Mouse (Mus musculus) heart, adult 8-10 months (tissue): Measurements from ENCODE around the gene Psmd12. TPM values are rescaled to one million over a fixed set of nuclear protein-coding genes. Genes with fewer than 3 reads are reported as not detected.

ENCODE experiments used
- DNase-seq: peaks from one replicate; pipeline ENCODE4 v3.0.0; 2022; ENCODE audit warnings: low spot score
- total RNA-seq, 4 experiments: library from RNA; stranded (reverse); gene quantifications; 2 replicates each; pipeline ENCODE4 v1.2.4; 2022

Gene Psmd12
- total RNA-seq, 4 experiments from 2014 or later, result 88.4 to 102 (median 91.0) TPM

GRCm38 (mm10) chr11:107510362-107511269 is 31.3 kb downstream of the Psmd12 start:
- peak; percentile 15 for DNase-seq

GRCm38 (mm10) chr11:107511954-107512353 is 32.7 kb downstream of the Psmd12 start:
- DNase-seq, result peak; percentile 57

GRCm38 (mm10) chr11:107513047-107513446 is 33.8 kb downstream of the Psmd12 start:
- DNase-seq, result peak; percentile 17

DNA sequence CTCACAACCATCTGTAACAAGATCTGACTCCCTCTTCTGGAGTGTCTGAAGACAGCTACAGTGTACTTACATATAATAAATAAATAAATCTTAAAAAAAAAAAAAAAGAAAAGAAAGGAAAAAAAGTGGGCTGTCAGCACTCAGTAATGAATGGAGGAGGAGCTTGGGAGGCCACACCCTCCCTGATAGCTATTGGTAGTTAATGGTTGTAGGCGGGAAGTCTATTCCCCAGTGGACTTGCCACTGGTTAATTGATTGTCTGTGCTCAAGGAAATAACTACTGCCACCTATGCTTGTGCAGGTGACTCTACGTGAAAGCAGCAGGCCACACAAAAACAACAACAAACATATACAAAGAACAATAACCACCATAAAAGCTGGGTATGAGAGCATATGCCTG is 37.1 kb downstream of the Psmd12 start:
- no peak for DNase-seq

GRCm38 (mm10) chr11:107518645-107519429 is 39.6 kb downstream of the Psmd12 start:
- DNase-seq, result no peak

DNA sequence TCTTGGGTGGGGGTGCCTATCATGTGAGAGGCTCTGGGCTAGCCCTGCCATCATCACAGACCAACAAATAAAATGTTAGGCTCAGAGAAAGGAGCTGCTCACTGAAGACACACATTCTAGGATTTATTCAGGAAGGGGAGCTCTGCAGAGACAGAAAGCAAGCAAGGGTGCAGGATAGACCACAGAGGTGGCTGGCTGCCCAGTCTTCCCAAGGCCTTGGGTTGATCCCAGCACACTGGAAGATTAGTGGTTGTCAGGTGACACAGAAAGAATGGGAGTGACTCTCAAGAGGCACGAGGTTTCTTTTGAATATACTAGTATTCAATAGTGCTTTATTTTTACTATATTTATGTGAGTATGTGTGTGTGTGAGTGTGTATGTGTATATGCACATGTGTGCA is 41.9 kb downstream of the Psmd12 start:
- no peak for DNase-seq

DNA sequence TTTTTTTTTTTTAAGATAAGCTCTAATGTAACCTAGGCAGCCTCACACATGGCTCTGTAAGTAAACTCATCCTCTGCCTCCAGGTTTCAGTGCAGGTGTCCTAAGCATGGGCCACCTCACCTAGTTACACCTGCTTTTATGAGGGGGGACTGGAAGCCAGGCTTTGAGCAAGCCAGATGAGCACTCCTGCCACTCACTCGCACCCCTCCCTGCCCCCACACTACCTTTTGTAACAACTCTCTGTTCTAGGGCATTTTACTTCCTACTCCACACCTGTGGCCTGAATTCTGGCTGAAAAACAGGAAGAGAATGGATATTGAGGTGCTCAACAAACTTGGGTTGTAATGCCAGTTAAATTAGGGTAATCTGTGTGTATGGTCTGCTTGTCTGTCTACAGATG is 45.7 kb downstream of the Psmd12 start:
- no peak for DNase-seq

GRCm38 (mm10) chr11:107527632-107528031 is 48.3 kb downstream of the Psmd12 start:
- DNase-seq, result no peak

DNA sequence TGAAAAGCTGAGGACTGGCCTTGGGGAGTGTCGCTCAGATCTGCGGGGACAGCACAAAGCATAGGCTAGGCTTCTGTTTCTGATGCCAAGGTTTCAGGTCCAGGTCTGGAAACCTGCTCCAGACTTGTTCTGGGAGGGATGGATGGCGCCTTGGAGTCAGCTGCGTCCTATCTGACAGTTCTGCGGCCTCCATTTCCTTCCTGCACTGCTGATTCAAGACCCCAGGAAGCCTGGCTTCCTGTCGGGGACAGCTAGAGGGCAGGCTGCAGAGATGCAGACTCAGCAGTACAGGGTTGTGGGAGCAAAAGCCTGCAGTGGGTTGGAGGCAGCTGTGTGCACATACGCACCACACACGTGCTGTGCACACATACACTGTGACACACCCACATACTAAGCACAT is 50.0 kb downstream of the Psmd12 start:
- DNase-seq, result peak; percentile 48

DNA sequence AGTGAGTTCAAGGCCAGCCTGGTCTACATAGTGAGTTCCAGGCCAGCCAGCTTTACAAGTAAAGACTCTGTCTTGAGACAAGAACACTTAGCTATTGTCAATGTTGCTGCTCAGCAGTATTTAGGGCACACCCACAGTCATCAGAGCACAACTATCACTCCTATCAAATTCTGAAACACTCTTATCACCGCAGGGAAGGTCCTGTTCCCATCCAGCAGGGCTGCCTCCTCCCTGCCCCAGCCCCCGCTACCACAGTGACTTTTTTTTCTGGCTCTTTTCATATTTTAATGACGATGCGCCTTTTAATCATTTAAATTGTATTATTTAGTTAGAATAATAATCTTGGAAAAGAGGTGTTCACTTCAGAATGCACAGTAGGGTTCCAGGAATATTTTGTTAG is 52.2 kb downstream of the Psmd12 start:
- DNase-seq, result no peak

- no peak for DNase-seq
Observed at GRCm38 (mm10) chr11:107532271-107532670, 53.0 kb downstream of the Psmd12 start.

DNA sequence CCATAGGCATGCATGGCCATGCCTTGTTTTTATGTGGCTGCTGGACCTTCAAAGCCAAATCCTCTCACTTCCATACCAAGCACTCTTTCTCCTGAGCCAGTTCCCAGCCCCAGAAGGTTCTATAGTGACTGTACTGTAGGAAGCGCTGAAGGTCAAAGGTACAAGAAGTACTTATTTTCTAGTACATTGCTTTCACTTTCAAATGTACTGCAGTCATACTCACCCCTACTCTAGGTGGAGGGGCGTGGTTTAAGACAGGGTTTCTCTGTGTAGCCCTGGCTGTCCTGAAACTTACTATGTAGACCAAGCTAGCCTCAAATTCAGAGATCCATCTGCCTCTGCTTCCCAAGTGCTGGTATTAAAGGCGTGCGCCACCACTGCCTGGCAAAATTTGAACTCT is 59.7 kb downstream of the Psmd12 start:
- no peak for DNase-seq

GRCm38 (mm10) chr11:107540339-107540738 is 61.1 kb downstream of the Psmd12 start:
- no peak for DNase-seq

DNA sequence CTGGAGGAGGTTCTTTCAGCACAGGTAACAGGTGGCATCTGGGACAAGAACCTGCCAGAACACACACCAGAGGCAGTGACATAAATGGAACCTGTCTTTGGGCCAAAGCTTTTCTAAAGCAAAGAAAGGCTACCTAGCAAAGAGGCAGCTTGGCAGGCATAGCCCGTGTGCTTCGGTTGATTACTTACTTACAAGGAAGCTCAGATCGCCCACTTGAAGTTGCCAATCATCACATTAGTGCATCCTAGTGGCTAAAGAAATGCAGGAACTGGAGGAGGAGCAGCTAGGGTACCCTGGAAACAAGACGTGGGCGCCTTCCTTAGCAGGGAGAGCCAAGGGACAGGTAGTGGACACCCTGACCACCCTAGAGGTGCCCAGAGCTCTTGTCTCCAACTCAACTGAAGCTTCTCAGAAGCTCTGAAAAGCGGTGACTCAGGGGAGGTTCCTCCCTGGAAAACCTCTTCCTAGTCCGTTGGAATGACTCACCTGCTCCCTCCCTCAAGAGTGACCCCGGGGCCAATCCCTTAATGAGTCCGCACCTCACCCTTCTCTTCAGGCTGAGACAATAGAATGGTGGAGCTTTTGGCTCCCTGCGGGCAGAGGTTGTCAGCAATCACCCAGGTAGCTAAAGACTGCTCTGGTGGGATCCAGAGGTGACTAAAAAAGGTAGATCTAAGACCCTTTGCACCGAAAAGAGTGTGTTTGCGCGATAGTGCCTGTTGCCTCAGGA is 66.6 kb downstream of the Psmd12 start:
- no peak for DNase-seq

GRCm38 (mm10) chr11:107546667-107547301 is 67.5 kb downstream of the Psmd12 start:
- no peak for DNase-seq

GRCm38 (mm10) chr11:107547351-107548203 is 68.3 kb downstream of the Psmd12 start, which contains the start of gene Helz:
Gene Helz (plus strand): TSS chr11:107547930.
- peak; percentile 65 for DNase-seq

GRCm38 (mm10) chr11:107548204-107548975 is 69.1 kb downstream of the Psmd12 start:
- DNase-seq, result no peak
